Mouse (Mus musculus) left cerebral cortex, postnatal 36 days (tissue): ENCODE data around the gene Cinp. TPM values are rescaled to one million over a fixed set of nuclear protein-coding genes. Genes with fewer than 3 reads are reported as not detected.

Experiments used
- DNase-seq, 2 experiments: peaks; one replicate each; pipeline ENCODE4 v3.0.0; 2021 to 2022; ENCODE audit warnings: low spot score in 2 of 2, mixed read lengths in 1 of 2
- intact Hi-C: fragments of 180-260 bp; cut with DNase I; formaldehyde crosslinking; loops from one replicate; pipeline ENCODE4 v1.15.1; 2025
- total RNA-seq, 2 experiments: library from RNA; stranded (reverse); gene quantifications; 2 replicates each; pipeline ENCODE4 v1.2.3; 2021

Gene Cinp
- total RNA-seq, 2 experiments from 2014 or later: 100 to 103 TPM

- DNase-seq: peak; percentile 97 to 98
- intact Hi-C loops: loop anchor here (5.0 to 10.0 kb wide), 3 partner anchors 143 to 396 kb away; partner anchors contain the start of gene Ppp2r5c
Observed at GRCm38 (mm10) chr12:110840348-110841198, 48.4 kb downstream of the Cinp start, which contains the start of gene Mok. Mok (minus strand) TSS chr12:110840939.

GRCm38 (mm10) chr12:110837850-110838249 is 51.1 kb downstream of the Cinp start:
- no peak for DNase-seq

GRCm38 (mm10) chr12:110837192-110837841 is 51.6 kb downstream of the Cinp start:
- intact Hi-C loops: no loop called here
- DNase-seq: no peak

More at GRCm38 (mm10) chr12:110837850-110838249, 51.1 kb downstream of the Cinp start:
- intact Hi-C loops: no loop called here

GRCm38 (mm10) chr12:110836729-110837128 is 52.2 kb downstream of the Cinp start:
- intact Hi-C loops: no loop called here

GRCm38 (mm10) chr12:110835182-110835581 is 53.8 kb downstream of the Cinp start:
- intact Hi-C loops: loop anchor here (2.0 kb wide), 1 partner anchor 96 kb away; no protein-coding TSS in a partner anchor

More at GRCm38 (mm10) chr12:110836729-110837128, 52.2 kb downstream of the Cinp start:
- DNase-seq: no peak

DNA sequence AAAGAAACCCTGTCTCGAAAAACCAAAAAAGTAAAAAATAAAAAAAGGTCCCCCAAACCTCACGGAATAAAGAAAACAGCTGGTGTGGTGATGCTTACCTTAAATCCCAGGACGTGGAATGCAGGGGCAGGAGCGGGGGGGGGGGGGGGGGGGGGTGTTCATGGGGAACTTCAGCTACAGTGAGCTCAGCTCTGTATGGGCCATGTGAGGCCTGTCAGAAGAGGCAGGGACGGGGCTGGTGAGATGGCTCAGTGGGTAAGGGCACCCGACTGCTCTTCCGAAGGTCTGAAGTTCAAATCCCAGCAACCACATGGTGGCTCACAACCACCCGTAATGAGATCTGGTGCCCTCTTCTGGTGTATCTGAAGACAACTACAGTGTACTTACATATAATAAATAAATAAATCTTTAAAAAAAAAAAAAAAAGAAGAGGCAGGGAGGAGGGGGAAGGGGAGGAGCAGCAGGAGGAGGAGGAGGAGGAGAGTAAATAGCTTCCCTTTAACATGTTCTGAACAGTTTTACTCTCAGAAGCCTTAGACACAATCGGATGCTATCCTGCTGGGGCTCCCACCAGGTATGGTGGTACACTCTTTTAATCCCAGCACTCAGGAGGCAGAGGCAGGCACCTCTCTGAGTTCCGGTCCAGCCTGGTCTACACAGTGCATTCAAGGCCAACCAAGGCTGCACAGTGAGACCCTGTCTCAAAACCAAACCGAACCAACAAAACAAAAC is 58.5 kb downstream of the Cinp start:
- intact Hi-C loops: no loop called here
- no peak for DNase-seq

More at GRCm38 (mm10) chr12:110835182-110835581, 53.8 kb downstream of the Cinp start:
- DNase-seq: no peak

- no peak for DNase-seq
- intact Hi-C loops: no loop called here
Observed at GRCm38 (mm10) chr12:110828908-110829307, 60.0 kb downstream of the Cinp start.

Other genes starting within 250 kb of the Cinp start
- not detected for gene 1700001K19Rik, start 206.5 kb downstream of the Cinp start, total RNA-seq
- gene Hsp90aa1, start 186.4 kb downstream of the Cinp start, total RNA-seq: 1,000 to 10,000 TPM; 1,001 to 1,007 TPM
- gene Wdr20, start 151.2 kb downstream of the Cinp start, total RNA-seq: 10 to 100 TPM; 45.9 to 46.6 TPM
- 10 to 100 TPM; 10.9 to 12.1 TPM for gene Mok, start 48.2 kb downstream of the Cinp start, total RNA-seq
- 10 to 100 TPM; 10.7 to 13.1 TPM for gene Zfp839, start 38.9 kb downstream of the Cinp start, total RNA-seq
- 10 to 100 TPM; 51.4 TPM for gene Tecpr2, start 119 bp upstream of the Cinp start, total RNA-seq
- gene Ankrd9, start 89.9 kb upstream of the Cinp start, total RNA-seq: 10 to 100 TPM; 15.1 to 19.4 TPM
- gene Rcor1, start 150.2 kb upstream of the Cinp start, total RNA-seq: 10 to 100 TPM; 14.5 to 18.7 TPM